Mouse (Mus musculus): ENCODE data around the gene Syt11. TPM values are rescaled to one million over a fixed set of nuclear protein-coding genes. Genes with fewer than 3 reads are reported as not detected.
A peak's percentile ranks its signal among the peaks of the same experiment; 100 is the strongest.

The Syt11 gene
- polyA plus RNA-seq, 1 experiment, result 88.7 TPM

DNA sequence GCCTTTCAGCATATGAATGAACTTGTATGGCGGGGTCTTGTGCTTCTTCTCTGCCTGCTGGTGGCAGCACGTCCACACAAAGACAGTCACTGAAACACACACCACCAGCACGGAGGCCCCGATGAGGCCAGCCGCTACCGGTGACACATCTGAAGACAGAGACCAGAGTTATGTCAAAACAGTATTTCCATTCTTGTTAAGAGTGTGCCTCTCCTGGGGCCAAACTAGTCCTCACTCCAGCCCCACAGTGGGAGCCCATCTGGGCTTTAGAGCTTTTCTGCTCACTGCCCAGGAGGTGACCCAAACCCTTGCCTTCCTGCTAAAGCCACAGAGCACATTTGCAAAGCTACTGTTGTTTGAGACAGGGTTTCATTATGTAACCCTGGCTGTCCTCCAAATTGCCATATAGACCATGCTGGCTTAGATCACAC lies 12.5 kb downstream of the Syt11 start:
- no peak for TF ChIP-seq POLR2A (IDR thresholded peaks at IDR 0.05; ENCODE audit: insufficient read depth, low read depth, low read length)
- TF ChIP-seq CTCF (IDR thresholded peaks at IDR 0.05; ENCODE audit: insufficient read depth, low read depth, low read length), result no peak
- Histone ChIP-seq H3K27ac (ENCODE audit: insufficient read depth, low read depth, low read length) (no peak overlapping the region), H3K4me3 (ENCODE audit: insufficient read depth, low read depth, low read length) (no peak overlapping the region), H3K4me1 (ENCODE audit: control insufficient read depth, insufficient read depth, low read length) (peaks cover 33% of the 10 kb centered on the region)
- WGBS, result 6% methylated on average over 6 of the region's 6 CpGs

DNA sequence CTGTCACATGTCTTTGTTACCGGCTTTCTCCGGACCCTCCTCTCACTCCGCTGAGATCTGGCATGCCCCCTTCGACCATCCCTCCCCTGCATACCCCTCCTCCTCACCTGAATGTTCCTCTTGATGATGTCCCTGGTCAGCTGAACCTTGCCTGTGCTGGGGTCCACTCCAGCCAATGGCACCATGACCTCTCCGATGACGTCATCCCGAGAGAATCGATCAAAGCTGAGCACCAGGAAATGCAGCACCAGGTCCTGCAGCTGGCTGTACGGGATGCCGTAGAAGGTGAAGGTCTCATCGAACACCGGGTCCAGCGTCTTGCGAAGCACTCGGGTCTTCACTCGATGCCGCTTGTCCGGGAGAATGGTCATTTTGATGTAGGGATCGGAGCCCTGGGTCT lies 13.3 kb downstream of the Syt11 start:
- Histone ChIP-seq H3K27ac (ENCODE audit: insufficient read depth, low read depth, low read length) (no peak overlapping the region), H3K4me3 (ENCODE audit: insufficient read depth, low read depth, low read length) (no peak overlapping the region), H3K4me1 (ENCODE audit: control insufficient read depth, insufficient read depth, low read length) (peaks cover 35% of the 10 kb centered on the region)
- WGBS, result 93% methylated on average over 19 of the region's 19 CpGs
- TF ChIP-seq POLR2A (IDR thresholded peaks at IDR 0.05; ENCODE audit: insufficient read depth, low read depth, low read length) (no peak), CTCF (IDR thresholded peaks at IDR 0.05; ENCODE audit: insufficient read depth, low read depth, low read length) (no peak)

DNA sequence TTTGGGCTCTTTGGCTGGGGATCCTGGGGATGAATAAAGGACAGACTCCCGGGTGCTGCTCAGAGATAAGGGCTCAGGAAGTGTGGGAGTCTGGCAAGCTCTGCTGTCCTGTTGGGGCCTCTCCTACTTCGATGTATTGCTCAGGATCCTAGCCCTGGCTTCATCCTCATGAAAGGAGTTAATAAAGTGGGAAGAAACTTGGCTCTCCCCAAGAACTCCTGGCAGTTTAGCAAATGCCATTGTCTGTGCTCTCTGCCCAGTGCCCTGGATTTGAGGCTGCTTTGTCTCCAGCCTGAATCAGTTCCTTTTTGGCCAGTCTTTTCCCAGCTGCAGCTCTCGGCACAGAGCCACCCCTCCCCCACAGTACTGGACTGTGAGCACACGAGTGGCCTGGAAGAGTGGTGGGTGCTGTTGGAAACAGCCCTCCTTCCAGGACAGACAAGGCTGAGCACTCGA lies 16.9 kb downstream of the Syt11 start:
- TF ChIP-seq CTCF (IDR thresholded peaks at IDR 0.05; ENCODE audit: insufficient read depth, low read depth, low read length), result no peak
- TF ChIP-seq POLR2A (IDR thresholded peaks at IDR 0.05; ENCODE audit: insufficient read depth, low read depth, low read length), result no peak
- Histone ChIP-seq H3K4me1 (ENCODE audit: control insufficient read depth, insufficient read depth, low read length) (peaks cover 41% of the 10 kb centered on the region), H3K27ac (ENCODE audit: insufficient read depth, low read depth, low read length) (peak overlapping the region; percentile 71), H3K4me3 (ENCODE audit: insufficient read depth, low read depth, low read length) (no peak overlapping the region)
- 2% methylated on average over 5 of the region's 5 CpGs for WGBS

DNA sequence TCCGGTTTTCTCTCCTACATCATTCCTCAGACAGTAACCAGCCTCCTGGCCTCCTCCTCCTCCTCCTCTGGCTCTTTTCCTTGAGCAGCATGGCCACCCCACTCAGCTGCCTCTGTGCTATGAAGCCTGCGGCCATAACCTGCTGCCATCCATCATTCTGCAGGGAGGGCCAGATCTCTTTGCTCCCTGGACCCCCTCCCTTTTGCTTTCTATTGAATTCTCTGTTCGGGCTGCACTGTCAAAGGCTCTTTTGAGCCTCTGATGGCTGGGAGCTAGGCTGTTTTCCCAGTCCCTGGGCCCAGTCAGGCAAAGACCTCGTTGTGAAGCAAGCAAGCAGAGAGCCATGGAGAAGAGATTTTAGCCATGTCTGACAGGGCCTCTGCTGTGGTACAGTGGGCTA lies 18.7 kb downstream of the Syt11 start:
- peaks cover 37% of the 10 kb centered on the region for H3K4me1 ChIP-seq (ENCODE audit: control insufficient read depth, insufficient read depth, low read length)
- TF ChIP-seq POLR2A (IDR thresholded peaks at IDR 0.05; ENCODE audit: insufficient read depth, low read depth, low read length) (no peak), CTCF (IDR thresholded peaks at IDR 0.05; ENCODE audit: insufficient read depth, low read depth, low read length) (no peak)
- peak overlapping the region; percentile 71 for H3K27ac ChIP-seq (ENCODE audit: insufficient read depth, low read depth, low read length)
- no peak overlapping the region for H3K4me3 ChIP-seq (ENCODE audit: insufficient read depth, low read depth, low read length)
- WGBS, result 10% methylated on average over 4 of the region's 4 CpGs

- Histone ChIP-seq H3K4me3 (ENCODE audit: insufficient read depth, low read depth, low read length) (no peak overlapping the region), H3K27ac (ENCODE audit: insufficient read depth, low read depth, low read length) (0 out of 2 replicates have a peak overlapping the region, but pooled peaks have one; percentile 1), H3K4me1 (ENCODE audit: control insufficient read depth, insufficient read depth, low read length) (peaks cover 38% of the 10 kb centered on the region)
- WGBS, result 18% methylated on average over 3 of the region's 3 CpGs
- TF ChIP-seq CTCF (IDR thresholded peaks at IDR 0.05; ENCODE audit: insufficient read depth, low read depth, low read length) (no peak), POLR2A (IDR thresholded peaks at IDR 0.05; ENCODE audit: insufficient read depth, low read depth, low read length) (no peak)
Measured at GRCm38 (mm10) chr3:88755541-88755940, 19.4 kb downstream of the Syt11 start.

- H3K27ac ChIP-seq (ENCODE audit: insufficient read depth, low read depth, low read length), result no peak overlapping the region
- TF ChIP-seq POLR2A (IDR thresholded peaks at IDR 0.05; ENCODE audit: insufficient read depth, low read depth, low read length) (no peak), CTCF (IDR thresholded peaks at IDR 0.05; ENCODE audit: insufficient read depth, low read depth, low read length) (no peak)
- peaks cover 30% of the 10 kb centered on the region for H3K4me1 ChIP-seq (ENCODE audit: control insufficient read depth, insufficient read depth, low read length)
- H3K4me3 ChIP-seq (ENCODE audit: insufficient read depth, low read depth, low read length), result no peak overlapping the region
- 51% methylated on average over 4 of the region's 4 CpGs for WGBS
Measured at GRCm38 (mm10) chr3:88754283-88754682, 20.7 kb downstream of the Syt11 start.

DNA sequence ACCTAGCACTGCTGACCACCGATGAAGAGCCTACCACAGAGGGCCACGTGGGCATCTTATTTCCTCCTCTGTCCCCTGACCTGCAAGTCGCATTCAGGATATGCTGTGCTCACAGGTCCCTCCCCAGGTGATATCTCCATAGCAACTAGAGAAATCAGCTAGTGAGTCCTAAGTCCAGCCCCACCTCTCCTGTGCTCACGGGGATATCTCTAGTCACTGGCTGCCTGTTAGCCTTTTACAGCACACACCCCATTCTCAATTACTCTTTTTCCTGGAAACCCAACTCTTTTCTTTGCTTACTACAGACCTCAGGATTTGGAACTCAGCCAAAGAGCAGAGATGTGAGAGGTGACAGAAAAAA lies 28.1 kb downstream of the Syt11 start:
- peaks cover 16% of the 10 kb centered on the region for H3K4me1 ChIP-seq (ENCODE audit: control insufficient read depth, insufficient read depth, low read length)
- 73% methylated on average over 4 of the region's 4 CpGs for WGBS

GRCm38 (mm10) chr3:88746139-88746870 lies 28.7 kb downstream of the Syt11 start:
- Histone ChIP-seq H3K27ac (ENCODE audit: insufficient read depth, low read depth, low read length) (no peak overlapping the region), H3K4me1 (ENCODE audit: control insufficient read depth, insufficient read depth, low read length) (peaks cover 11% of the 10 kb centered on the region), H3K4me3 (ENCODE audit: insufficient read depth, low read depth, low read length) (no peak overlapping the region)
- WGBS, result 63% methylated on average over 15 of the region's 15 CpGs
- TF ChIP-seq CTCF (IDR thresholded peaks at IDR 0.05; ENCODE audit: insufficient read depth, low read depth, low read length), result no peak
- TF ChIP-seq POLR2A (IDR thresholded peaks at IDR 0.05; ENCODE audit: insufficient read depth, low read depth, low read length), result no peak

More for the DNA sequence above, 28.1 kb downstream of the Syt11 start:
- TF ChIP-seq CTCF (IDR thresholded peaks at IDR 0.05; ENCODE audit: insufficient read depth, low read depth, low read length) (no peak), POLR2A (IDR thresholded peaks at IDR 0.05; ENCODE audit: insufficient read depth, low read depth, low read length) (no peak)
- Histone ChIP-seq H3K4me3 (ENCODE audit: insufficient read depth, low read depth, low read length) (no peak overlapping the region), H3K27ac (ENCODE audit: insufficient read depth, low read depth, low read length) (no peak overlapping the region)

DNA sequence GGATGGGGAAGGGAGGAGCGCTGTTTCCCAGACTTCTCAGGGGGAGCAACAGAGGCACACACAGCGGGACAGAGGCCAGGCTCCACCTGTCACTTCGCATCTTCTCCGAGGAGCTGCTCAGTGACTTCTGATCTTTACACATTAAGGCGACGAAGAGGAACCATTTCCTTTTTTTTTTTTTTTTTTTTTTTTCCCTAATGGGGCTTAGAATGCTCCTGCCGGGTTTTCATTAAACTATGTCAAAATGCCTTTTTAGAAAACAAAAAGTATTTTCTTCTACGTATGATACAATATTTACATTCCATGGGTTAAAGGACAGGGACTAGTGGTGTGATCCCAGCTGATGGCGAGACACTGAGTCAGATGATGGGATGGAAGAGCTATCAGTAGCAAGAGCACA lies 29.4 kb downstream of the Syt11 start:
- Histone ChIP-seq H3K27ac (ENCODE audit: insufficient read depth, low read depth, low read length) (no peak overlapping the region), H3K4me1 (ENCODE audit: control insufficient read depth, insufficient read depth, low read length) (peaks cover 10% of the 10 kb centered on the region), H3K4me3 (ENCODE audit: insufficient read depth, low read depth, low read length) (no peak overlapping the region)
- 75% methylated on average over 9 of the region's 9 CpGs for WGBS
- TF ChIP-seq CTCF (IDR thresholded peaks at IDR 0.05; ENCODE audit: insufficient read depth, low read depth, low read length) (no peak), POLR2A (IDR thresholded peaks at IDR 0.05; ENCODE audit: insufficient read depth, low read depth, low read length) (no peak)
